Mouse (Mus musculus): ENCODE measurements at regions not wholly inside any gene's neighbourhood (a gene's known extent, or its start where the extent isn't known, plus 50 kb on each side); places are given as distances from the start of the nearest gene placed in this dataset.
"Not testable (repeated sequence)": the region's sequence is repeated elsewhere in the genome, so short reads cannot be mapped to it uniquely, and the experiment has no call there.

DNA sequence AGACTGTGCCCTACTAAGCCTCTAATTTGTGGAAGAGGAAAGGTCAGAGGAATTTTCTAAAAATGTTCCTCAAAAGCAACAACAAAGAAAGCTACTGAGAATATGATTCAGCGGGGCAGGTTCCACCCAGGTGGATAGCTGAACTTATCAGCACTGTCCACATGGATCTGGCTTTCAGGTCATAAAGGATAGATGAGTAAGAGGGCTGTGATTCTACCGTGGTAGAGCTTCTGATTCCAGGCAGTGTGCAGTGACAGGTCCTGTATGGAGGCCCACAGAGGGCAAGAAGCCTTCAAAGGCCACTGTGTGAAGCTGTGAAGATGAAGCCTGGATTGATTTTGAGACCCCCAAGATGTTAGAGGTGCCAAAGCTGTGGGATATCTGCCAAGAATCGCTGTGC lies 51.8 kb downstream of the Teddm3 start:
- in situ Hi-C loops (cut with MboI, MseI), result not testable (repeated sequence)

DNA sequence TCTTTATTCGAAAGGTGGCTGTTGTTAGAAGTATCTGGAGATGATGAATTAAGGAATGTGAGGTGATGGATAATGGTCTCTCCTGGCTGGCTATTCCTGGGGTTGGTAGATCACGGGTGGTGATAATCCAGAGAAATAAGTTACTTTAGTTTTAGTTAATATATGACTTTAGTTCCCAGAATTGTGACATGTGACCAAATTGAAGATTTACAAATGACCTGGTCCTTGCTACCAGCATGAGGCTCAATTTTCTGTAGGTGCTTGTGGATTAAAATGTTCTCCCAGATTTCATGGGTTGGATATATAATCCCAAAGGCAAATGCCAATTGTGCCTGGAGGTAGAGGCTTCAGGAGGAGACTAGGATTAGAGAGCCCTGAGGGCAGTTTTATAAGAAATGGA lies 53.7 kb downstream of the Teddm3 start:
- in situ Hi-C loops (cut with MboI, MseI), result not testable (repeated sequence)

DNA sequence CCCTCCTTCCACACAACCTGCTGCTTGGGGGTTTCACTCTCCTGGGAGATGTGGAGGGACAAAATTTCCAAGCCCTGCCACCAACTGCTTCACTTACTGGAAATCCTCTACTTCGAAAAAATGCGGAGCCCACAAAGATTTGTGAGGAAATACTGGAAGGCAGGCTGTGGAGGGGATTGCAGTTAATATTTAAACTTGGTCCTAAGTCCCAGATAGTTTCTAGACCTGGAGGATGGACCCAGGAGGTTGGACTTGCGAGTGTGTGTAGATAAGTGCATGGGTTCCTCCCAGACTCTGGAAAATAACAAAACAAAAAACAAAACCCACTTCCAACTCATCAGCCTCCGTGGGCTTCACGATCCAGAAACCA lies 79.0 kb downstream of the Teddm3 start:
- in situ Hi-C loops (cut with MboI, MseI), result loop anchor here (5.0 to 10.0 kb wide), 2 partner anchors 90 to 177 kb away; no protein-coding TSS in a partner anchor

DNA sequence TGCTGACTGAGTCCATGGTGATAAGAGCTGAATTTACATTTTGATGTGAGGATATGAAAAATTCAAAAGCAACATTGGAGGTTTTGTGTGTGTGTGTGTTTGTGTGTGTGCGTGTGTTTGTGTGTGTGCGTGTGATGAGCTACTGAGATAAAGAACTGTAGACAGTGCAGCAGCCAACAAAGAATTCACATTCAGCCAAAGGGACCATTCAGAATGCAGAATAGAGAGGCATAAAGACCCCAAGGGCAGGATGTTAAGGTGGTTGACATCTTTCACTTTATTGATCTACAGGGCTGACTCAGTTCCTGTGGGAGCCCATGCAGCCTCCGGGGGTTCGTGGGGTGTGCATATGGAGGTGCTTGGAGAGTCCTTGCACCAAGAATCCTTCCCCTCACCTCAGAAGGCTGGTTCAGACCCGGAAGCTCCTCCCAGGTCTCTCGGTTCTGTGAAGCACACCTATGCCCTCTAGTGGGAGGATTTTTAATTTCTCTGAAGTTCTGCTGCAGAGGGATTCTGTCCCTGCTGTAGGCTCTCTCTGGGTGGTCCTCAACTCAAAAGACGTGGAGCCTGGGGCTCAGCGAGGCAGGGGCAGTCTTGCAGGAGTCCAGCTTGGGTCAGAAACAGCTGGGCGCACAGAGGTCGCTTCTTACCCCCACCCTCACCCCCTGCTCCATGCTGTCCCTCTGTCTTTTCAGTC lies 79.6 kb downstream of the Teddm3 start:
- in situ Hi-C loops (cut with MboI, MseI), result loop anchor here (5.0 to 10.0 kb wide), 2 partner anchors 91 to 177 kb away; no protein-coding TSS in a partner anchor

DNA sequence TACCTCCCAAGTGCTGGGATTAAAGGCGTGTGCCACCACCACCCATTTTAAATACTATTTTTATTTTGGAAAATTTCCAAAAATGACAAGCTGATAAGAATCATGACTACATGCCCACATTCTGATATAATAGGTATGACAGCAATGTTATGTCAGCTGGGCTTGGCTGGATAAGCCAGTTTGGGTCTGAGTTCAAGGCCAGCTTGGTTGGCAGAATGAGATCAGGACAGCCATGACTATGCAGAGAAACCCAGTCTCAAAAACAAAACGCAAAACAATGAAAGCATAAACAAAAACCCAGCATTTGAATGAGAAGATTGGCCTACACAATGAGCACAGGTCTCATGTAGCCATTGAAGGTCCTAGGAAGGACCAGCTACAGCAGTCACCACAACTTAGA lies 93.6 kb downstream of the Teddm3 start:
- in situ Hi-C loops (cut with MboI, MseI), result no loop called here

DNA sequence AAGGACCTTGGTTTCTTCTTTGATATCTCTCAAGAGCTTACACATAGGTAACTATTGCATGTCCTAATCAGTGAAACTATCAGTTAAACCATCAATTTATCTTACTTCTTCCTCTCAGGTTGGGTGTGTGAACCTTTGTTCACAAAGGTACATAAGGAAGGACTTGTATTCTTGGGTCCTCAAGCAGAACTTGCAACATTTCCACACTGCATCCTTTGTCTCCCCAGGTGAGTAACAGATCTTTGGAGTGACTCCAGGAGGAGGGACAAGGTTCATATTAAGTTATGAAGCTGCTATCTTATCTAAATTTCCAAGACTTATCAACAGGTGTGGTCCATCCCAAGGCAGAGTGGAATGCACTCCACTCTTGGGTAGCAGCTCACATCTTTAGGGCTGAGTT lies 99.0 kb downstream of the Teddm3 start:
- in situ Hi-C loops (cut with MboI, MseI), result loop anchor here (10.0 kb wide), 1 partner anchor 440 kb away; no protein-coding TSS in a partner anchor

DNA sequence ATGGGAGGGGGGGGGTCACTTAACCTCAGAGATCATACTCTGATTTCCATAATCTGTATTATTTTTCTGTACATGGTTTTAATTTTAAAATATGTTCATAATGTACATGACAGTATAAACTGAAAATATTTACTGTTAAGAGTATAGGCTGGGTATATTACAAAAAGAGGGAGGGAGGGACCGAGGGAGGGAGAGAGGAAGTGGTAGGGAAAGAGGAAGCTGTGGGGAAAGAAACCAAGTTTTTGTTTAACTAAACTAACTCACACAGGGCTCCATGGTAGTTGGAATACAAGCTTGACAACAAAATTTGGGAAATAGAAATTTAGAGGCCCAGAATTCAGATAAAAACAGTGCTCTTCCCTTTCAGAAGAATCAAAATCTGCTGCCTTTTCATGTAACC lies 131.7 kb downstream of the Teddm3 start:
- in situ Hi-C loops (cut with MboI, MseI), result not testable (repeated sequence)

DNA sequence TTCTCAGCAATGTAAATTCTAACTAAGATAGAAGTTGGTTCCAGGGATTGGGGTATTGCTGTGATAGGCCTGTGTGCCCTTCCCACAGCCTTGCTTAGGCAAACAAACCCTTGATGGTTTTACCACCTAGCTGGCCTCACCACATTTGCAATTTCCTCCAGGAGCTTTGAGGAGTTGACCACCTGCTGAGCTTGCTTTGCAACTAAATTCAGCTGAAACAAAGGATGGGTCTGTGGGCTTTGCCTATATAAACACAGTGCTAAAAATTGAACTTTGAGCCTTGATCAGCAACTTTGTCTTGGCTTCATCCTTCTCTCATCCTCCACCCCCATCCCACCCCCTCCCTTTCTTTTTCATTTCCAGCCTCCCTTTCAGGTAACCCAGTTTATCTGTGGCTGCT lies 148.9 kb downstream of the Teddm3 start:
- in situ Hi-C loops (cut with MboI, MseI), result no loop called here

DNA sequence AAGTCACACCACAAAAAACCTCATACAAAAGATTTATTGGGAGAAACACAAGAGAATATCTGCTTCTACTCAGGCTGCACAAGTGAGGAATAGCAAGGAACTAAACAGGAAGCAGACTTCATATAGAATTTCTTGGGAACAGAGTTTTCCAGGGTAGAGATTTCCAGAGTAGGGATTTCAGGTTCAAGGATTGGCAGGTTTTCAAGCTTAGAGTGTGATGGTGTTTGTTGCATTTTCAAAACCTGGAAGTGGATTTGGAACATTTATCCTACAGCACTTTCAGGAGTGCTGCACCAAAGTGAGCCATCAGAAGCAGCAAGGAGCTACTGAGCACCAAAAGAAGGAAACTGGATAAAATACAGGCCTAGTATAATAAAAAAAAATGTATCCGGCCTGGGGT lies 152.7 kb downstream of the Teddm3 start:
- in situ Hi-C loops (cut with MboI, MseI), result no loop called here

DNA sequence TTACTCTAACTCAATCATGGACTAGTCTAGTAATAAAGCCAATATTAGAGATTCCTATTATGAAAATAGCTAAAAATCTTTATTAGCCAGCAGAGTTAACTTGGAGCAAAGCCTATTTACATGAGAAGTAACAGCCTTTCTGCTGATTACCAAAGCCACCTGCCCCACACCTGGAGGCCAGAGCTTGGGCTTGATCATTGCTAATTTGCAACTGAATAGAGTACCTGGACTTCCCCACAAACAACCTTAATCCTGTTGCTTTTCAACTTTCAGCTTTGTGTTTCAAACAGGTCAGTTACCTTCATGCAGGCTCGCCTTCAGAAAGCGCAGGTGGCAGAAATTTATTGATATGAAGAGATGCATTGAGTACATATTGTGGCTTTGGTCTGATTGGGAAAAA lies 163.3 kb downstream of the Teddm3 start:
- in situ Hi-C loops (cut with MboI, MseI), result no loop called here

DNA sequence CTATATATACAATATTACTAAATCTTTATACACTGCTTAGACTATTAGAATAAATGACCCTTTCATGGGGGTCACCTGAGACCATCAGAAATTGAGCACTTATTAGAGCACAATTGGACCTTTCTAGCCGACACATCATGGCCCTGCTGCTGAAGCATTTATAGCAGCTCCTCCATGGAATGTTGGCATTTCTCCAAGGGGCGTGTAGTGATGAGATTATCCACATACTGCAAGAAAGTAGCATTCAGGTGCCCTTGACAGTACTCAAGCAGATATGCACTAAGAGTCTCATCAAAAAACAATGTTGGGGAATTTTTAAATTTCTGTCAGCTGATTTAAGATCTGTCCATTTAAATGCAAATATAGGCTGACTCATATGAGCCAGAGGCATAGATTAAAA lies 178.4 kb downstream of the Teddm3 start:
- in situ Hi-C loops (cut with MboI, MseI), result no loop called here

DNA sequence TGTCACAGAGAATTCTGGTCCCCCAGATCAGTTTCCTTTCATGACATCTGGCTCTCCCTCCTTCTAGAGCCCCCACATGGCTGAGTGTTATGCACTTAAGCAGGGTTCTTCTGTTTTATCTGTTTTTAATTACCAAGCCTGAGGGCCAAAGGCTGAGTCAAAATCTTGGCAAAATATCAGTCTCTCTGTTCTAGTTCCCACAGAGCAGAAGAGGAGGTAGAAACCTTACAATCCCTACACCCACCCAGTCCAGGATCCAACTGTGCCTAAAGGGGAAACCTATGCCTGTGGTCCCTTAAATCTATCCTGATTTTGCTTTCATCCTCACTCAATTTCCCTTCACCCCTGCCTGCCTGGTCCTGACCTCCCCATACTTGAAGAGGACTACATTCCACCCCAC lies 181.4 kb downstream of the Teddm3 start:
- in situ Hi-C loops (cut with MboI, MseI), result no loop called here

DNA sequence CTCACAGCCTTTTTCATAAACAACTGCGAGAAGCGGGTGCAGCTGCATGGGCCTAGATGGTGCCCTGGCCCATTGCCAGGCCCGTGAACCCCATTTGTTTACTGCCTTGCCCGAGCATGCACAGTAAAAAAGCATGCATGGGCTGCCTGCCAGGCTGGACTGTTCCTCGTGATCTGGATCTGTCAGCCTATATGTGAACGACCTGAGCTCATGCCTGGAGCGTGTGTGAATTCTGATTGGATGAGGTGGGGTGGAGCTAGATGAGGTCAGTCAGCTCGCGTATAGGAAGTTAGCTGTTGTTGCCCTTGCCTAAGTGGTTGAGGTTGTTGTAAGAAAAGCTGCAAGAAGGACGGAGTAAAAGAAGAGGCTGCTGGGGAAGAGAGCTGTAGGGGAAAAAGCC lies 194.9 kb downstream of the Teddm3 start:
- in situ Hi-C loops (cut with MboI, MseI), result no loop called here

DNA sequence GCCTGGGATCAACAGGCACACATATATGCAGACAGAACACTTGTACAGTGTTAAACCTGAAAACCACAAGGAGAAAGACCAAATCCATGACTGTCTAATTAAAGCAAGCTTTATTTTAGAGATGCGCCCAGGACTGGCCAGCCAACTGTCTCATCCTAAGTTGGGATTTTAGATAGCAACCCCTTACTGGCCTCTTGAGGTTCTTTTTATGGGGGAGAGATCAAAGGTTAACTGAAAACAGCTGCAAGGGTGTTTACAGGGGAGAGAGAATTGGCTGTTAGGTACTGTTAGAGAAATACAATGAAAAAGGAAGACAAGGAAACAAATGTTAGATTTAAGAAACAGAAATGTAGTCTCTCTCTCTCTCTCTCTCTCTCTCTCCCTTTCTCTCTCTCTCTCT lies 202.4 kb upstream of the Thpo start:
- in situ Hi-C loops (cut with MboI, MseI), result loop anchor here (5.0 to 10.0 kb wide), 2 partner anchors 201 to 672 kb away; no protein-coding TSS in a partner anchor

DNA sequence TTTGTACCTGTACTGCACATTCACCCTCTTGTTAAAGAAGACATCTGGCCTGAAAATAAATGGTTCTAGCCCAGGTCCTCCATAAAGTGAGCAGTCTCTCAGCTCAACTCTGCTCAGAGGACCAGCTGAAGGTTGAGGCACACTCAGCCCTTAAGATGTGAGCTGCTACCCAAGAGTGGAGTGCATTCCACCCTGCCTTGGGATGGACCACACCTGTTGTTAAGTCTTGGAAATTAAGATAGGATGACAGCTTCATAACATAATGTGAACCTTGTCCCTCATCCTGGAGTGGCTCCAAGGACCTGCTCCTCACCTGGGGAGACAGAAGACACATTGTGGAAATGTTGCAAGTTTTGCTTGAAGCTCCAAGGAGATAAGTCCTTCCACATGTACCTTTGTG lies 200.5 kb upstream of the Thpo start:
- in situ Hi-C loops (cut with MboI, MseI), result loop anchor here (5.0 to 10.0 kb wide), 2 partner anchors 202 to 670 kb away; no protein-coding TSS in a partner anchor

DNA sequence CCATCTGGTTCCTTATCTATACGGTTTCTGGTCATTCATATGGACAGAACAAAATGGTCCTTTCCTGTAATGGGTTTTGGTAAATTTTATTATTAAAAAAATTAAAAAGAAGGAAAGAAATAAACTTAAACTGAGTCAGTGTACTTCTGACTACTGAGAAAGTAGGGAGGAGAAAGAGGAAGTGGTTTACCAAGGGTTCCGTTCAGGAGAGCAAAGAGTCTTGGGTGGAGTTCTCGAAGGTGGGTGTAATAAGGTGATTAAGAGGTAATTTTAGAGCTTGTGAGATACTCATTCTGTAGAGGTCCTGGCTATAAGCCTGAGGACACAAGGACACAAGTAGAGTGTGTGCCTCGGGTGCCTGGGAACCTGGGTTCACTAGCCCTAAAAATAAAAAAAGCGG lies 195.7 kb upstream of the Thpo start:
- in situ Hi-C loops (cut with MboI, MseI), result loop anchor here (10.0 kb wide), 1 partner anchor 665 kb away; no protein-coding TSS in a partner anchor

DNA sequence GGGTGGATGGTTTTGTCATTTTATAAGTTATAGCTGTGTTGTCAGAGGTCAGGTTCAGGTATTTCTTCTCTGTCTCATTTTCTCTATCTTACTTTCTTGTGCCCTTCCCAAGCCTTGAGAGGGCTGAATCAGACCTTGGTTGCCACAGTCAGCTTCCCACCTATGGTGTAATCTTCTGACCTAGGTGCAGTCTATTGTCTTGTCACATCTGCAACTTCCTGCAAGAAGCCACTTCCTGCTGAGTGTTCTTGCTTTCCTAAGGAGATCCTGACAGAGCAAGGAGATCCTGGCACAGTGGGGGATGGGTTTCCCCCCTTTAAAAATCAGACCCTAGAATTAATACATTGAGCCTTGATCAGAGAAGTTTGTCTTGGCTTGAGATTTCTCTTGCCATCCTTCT lies 191.5 kb upstream of the Thpo start:
- in situ Hi-C loops (cut with MboI, MseI), result loop anchor here (10.0 kb wide), 1 partner anchor 229 kb away; the partner anchor contains the start of gene Teddm3

DNA sequence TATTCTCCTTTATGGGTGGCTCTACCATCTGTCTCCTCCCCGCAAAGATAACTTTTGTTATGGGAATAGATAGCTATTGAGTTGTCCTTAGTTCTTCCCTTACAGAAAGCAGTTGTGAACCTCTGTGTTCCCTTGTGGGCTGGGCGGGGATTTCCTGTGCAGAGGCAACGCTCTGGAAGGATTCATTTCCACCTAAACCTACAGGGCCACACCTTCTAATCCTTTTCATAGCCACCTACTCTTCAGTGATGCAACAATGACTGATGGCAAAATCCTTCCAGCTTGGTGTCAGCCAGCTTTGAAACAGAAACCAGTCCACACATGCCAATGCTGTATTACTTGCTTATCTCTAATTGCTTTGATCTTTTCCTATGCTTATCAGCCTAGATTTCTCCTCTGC lies 176.6 kb upstream of the Thpo start:
- in situ Hi-C loops (cut with MboI, MseI), result not testable (repeated sequence)

DNA sequence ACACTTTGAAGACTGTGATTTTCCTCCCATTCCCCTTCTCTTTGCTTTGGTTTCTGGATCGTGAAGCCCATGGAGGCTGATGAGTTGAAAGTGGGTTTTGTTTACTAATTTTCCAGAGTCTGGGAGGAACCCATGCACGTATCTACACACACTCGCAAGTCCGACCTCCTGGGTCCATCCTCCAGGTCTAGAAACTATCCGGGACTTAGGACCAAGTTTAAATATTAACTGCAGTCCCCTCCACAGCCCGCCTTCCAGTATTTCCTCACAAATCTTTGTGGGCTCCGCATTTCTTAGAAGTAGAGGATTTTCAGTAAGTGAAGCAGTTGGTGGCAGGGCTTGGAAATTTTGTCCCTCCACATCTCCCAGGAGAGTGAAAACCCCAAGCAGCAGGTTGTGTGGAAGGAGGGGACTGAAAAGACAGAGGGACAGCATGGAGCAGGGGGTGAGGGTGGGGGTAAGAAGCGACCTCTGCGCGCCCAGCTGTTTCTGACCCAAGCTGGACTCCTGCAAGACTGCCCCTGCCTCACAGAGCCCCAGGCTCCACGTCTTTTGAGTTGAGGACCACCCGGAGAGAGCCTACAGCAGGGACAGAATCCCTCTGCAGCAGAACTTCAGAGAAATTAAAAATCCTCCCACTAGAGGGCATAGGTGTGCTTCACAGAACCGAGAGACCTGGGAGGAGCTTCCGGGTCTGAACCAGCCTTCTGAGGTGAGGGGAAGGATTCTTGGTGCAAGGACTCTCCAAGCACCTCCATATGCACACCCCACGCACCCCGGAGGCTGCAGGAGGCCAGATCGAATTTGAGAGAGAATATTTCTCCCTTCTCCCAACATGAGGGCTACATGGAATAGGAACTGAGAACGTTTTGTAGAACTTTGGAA lies 174.4 kb upstream of the Thpo start:
- in situ Hi-C loops (cut with MboI, MseI), result not testable (repeated sequence)

DNA sequence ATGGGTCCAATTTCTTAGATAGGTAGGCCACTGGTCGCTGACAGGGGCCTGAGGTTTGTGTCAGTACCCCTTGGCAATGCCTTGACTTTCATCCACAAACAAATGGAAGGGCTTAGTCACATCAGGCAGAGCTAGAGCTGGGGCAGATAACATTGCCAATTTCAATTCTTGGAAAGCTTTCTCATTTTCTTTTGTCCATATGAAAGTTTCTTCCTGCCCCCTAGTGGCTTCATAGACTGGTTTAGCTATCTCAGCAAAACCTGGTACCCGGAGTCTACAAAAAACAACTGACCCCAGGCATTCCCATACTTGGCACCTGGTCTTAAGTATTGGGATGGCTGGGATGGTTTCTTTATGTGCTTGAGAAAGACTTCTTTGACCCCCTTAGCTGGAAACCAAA lies 161.4 kb upstream of the Thpo start:
- in situ Hi-C loops (cut with MboI, MseI), result loop anchor here (5.0 kb wide), 1 partner anchor 177 kb away; no protein-coding TSS in a partner anchor

DNA sequence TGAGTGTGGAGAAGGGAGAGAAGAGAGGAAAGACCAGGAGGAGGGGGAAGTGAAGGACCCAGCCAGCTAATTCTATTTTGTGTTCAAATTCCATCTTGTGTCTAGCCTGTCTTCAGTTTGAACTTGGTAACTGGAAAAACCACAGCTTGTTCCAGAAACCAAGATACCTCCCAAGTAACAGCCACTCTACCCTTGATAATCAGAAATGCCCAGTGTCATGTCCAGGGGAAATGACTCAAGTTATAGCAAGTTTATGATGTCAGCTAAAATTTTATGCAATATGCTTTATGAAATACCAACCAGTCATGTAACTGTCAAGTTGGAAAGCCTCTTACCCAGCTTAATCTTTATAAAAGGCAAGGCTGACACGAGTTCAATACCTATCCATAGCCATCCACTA lies 137.4 kb upstream of the Thpo start:
- in situ Hi-C loops (cut with MboI, MseI), result no loop called here

DNA sequence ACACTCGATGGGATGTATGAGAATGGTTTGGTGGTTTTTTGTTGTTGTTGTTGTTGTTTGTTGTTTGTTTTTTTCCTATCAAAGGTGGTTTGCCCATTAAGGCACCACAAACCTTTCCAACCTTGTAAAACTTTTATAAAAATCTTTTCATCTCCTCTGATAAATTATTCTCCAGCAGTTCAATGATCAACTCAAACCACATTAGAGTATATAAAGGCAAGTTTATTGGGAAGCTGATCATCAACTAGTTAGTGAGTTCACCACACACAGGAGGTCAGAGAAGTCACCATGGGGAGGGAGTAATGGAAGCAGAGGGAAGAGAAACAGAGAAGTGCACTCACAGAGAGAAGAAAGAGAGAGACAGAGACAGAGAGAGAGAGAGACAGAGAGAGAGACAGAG lies 132.5 kb upstream of the Thpo start:
- in situ Hi-C loops (cut with MboI, MseI), result no loop called here

DNA sequence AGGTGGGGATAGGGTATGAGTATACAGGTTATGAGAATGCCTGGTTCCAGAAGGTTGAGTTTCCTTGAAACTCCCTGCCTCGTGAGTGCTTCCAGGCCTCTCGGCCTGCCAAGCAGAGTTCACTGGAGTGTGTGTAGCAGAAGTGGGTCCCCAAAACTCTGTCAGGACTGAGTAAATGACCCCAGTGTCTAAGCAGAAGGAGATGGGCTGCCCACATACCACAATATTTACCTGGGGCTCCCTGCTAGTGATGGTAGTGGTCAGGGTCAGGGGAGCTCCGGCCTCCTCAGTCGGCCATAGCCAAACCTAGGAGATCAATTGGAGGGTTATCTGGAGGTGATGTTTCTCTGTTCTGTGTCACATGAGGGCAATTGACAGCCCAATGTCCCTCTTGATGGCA lies 126.9 kb upstream of the Thpo start:
- in situ Hi-C loops (cut with MboI, MseI), result no loop called here

Data from regulatory T cell (primary cell).